Mouse (Mus musculus): ENCODE results near the gene Arhgap22. TPM values are rescaled to one million over a fixed set of nuclear protein-coding genes. Genes with fewer than 3 reads are reported as not detected.

Arhgap22 gene
- polyA plus RNA-seq, 1 experiment from 2014 or later: 5.3 TPM

- Histone ChIP-seq H3K9me3 (ENCODE audit: control insufficient read depth, low read length) (no peaks in the 10 kb centered on the region), H3K36me3 (ENCODE audit: control insufficient read depth, insufficient read depth, low read length) (no peaks in the 10 kb centered on the region), H3K4me2 (ENCODE audit: low read length) (no peak overlapping the region), H3K4me3 (ENCODE audit: low read depth, low read length) (no peak overlapping the region), H3K27ac (ENCODE audit: low read depth) (no peak overlapping the region), H3K9ac (ENCODE audit: low read length) (no peak overlapping the region), H3K4me1 (replicated peaks; ENCODE audit: control insufficient read depth, insufficient read depth, low read length) (no peaks in the 10 kb centered on the region), H3K27me3 (replicated peaks; ENCODE audit: control insufficient read depth, insufficient read depth, low read length) (no peaks in the 10 kb centered on the region)
- DNase-seq (ENCODE audit: low spot score) (no peak), ATAC-seq (replicated peaks; ENCODE audit: low FRiP score, low TSS enrichment, low read depth) (no peak)
- WGBS: 94% methylated on average over 2 of the region's 2 CpGs
Measured at GRCm38 (mm10) chr14:33280921-33281320, 67.1 kb downstream of the Arhgap22 start.

- no peak for DNase-seq (ENCODE audit: low spot score)
- Histone ChIP-seq H3K4me3 (ENCODE audit: low read depth, low read length) (no peak overlapping the region), H3K4me2 (ENCODE audit: low read length) (no peak overlapping the region), H3K36me3 (ENCODE audit: control insufficient read depth, insufficient read depth, low read length) (no peaks in the 10 kb centered on the region), H3K9me3 (ENCODE audit: control insufficient read depth, low read length) (no peaks in the 10 kb centered on the region), H3K4me1 (replicated peaks; ENCODE audit: control insufficient read depth, insufficient read depth, low read length) (no peaks in the 10 kb centered on the region), H3K27ac (ENCODE audit: low read depth) (no peak overlapping the region), H3K27me3 (replicated peaks; ENCODE audit: control insufficient read depth, insufficient read depth, low read length) (no peaks in the 10 kb centered on the region), H3K9ac (ENCODE audit: low read length) (no peak overlapping the region)
- 90% methylated on average over 4 of the region's 4 CpGs for WGBS
- no peak for ATAC-seq (replicated peaks; ENCODE audit: low FRiP score, low TSS enrichment, low read depth)
Measured at GRCm38 (mm10) chr14:33282447-33282846, 68.6 kb downstream of the Arhgap22 start.

DNA sequence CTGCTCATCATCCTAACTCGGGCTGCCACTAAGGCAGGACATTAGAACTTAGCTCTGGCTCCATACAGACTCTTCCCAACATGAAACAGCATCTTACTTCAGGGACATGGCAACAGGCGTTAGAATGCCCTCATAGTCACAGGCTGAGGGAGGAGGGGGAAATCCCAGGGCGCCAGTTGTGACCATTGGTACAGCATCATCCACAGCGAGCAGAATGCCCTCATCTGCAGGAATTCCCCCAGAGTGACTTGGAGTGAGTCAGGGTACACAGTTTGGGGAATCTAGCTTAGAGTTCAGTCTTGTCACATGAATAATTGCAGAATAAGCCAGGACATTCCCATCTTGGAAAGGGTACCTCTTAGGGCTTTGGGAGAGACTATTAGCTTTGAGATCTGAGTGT lies 74.1 kb downstream of the Arhgap22 start:
- H3K9me3 ChIP-seq (ENCODE audit: control insufficient read depth, low read length): no peaks in the 10 kb centered on the region
- H3K36me3 ChIP-seq (ENCODE audit: control insufficient read depth, insufficient read depth, low read length): no peaks in the 10 kb centered on the region
- DNase-seq (ENCODE audit: low spot score) (no peak), ATAC-seq (replicated peaks; ENCODE audit: low FRiP score, low TSS enrichment, low read depth) (no peak)
- no peak overlapping the region for H3K4me2 ChIP-seq (ENCODE audit: low read length)
- WGBS: 81% methylated on average over 4 of the region's 4 CpGs
- H3K27ac ChIP-seq (ENCODE audit: low read depth): no peak overlapping the region
- no peaks in the 10 kb centered on the region for H3K27me3 ChIP-seq (replicated peaks; ENCODE audit: control insufficient read depth, insufficient read depth, low read length)
- no peak overlapping the region for H3K4me3 ChIP-seq (ENCODE audit: low read depth, low read length)
- no peak overlapping the region for H3K9ac ChIP-seq (ENCODE audit: low read length)
- no peaks in the 10 kb centered on the region; the same call in 1 of the 2 replicates for H3K4me1 ChIP-seq (replicated peaks; ENCODE audit: control insufficient read depth, insufficient read depth, low read length)

GRCm38 (mm10) chr14:33290038-33290437 lies 76.2 kb downstream of the Arhgap22 start:
- DNase-seq (ENCODE audit: low spot score): no peak
- 31% methylated on average over 9 of the region's 9 CpGs for WGBS
- Histone ChIP-seq H3K27ac (ENCODE audit: low read depth) (no peak overlapping the region), H3K4me1 (replicated peaks; ENCODE audit: control insufficient read depth, insufficient read depth, low read length) (no peaks in the 10 kb centered on the region; the same call in 1 of the 2 replicates), H3K9me3 (ENCODE audit: control insufficient read depth, low read length) (no peaks in the 10 kb centered on the region), H3K36me3 (ENCODE audit: control insufficient read depth, insufficient read depth, low read length) (no peaks in the 10 kb centered on the region), H3K4me2 (ENCODE audit: low read length) (no peak overlapping the region), H3K27me3 (replicated peaks; ENCODE audit: control insufficient read depth, insufficient read depth, low read length) (no peaks in the 10 kb centered on the region), H3K9ac (ENCODE audit: low read length) (no peak overlapping the region), H3K4me3 (ENCODE audit: low read depth, low read length) (no peak overlapping the region)
- ATAC-seq (replicated peaks; ENCODE audit: low FRiP score, low TSS enrichment, low read depth): no peak

- ATAC-seq (replicated peaks; ENCODE audit: low FRiP score, low TSS enrichment, low read depth) (no peak), DNase-seq (ENCODE audit: low spot score) (no peak)
- H3K27ac ChIP-seq (ENCODE audit: low read depth): no peak overlapping the region
- no peak overlapping the region for H3K4me2 ChIP-seq (ENCODE audit: low read length)
- H3K4me3 ChIP-seq (ENCODE audit: low read depth, low read length): no peak overlapping the region
- 43% methylated on average over 1 of the region's 1 CpGs for WGBS
- H3K27me3 ChIP-seq (replicated peaks; ENCODE audit: control insufficient read depth, insufficient read depth, low read length): no peaks in the 10 kb centered on the region
- no peak overlapping the region for H3K9ac ChIP-seq (ENCODE audit: low read length)
- H3K4me1 ChIP-seq (replicated peaks; ENCODE audit: control insufficient read depth, insufficient read depth, low read length): no peaks in the 10 kb centered on the region; the same call in 1 of the 2 replicates
- no peaks in the 10 kb centered on the region for H3K36me3 ChIP-seq (ENCODE audit: control insufficient read depth, insufficient read depth, low read length)
- no peaks in the 10 kb centered on the region for H3K9me3 ChIP-seq (ENCODE audit: control insufficient read depth, low read length)
Measured at GRCm38 (mm10) chr14:33294488-33294887, 80.7 kb downstream of the Arhgap22 start.

GRCm38 (mm10) chr14:33296698-33297341 lies 83.0 kb downstream of the Arhgap22 start:
- Histone ChIP-seq H3K27ac (ENCODE audit: low read depth) (no peak overlapping the region), H3K4me1 (replicated peaks; ENCODE audit: control insufficient read depth, insufficient read depth, low read length) (no peaks in the 10 kb centered on the region), H3K36me3 (ENCODE audit: control insufficient read depth, insufficient read depth, low read length) (no peaks in the 10 kb centered on the region), H3K4me3 (ENCODE audit: low read depth, low read length) (no peak overlapping the region), H3K9me3 (ENCODE audit: control insufficient read depth, low read length) (no peaks in the 10 kb centered on the region), H3K27me3 (replicated peaks; ENCODE audit: control insufficient read depth, insufficient read depth, low read length) (no peaks in the 10 kb centered on the region), H3K9ac (ENCODE audit: low read length) (no peak overlapping the region), H3K4me2 (ENCODE audit: low read length) (no peak overlapping the region)
- DNase-seq (ENCODE audit: low spot score) (no peak), ATAC-seq (replicated peaks; ENCODE audit: low FRiP score, low TSS enrichment, low read depth) (no peak)
- WGBS: 82% methylated on average over 16 of the region's 16 CpGs

- WGBS: 66% methylated on average over 2 of the region's 2 CpGs
- Histone ChIP-seq H3K4me3 (ENCODE audit: low read depth, low read length) (no peak overlapping the region), H3K27me3 (replicated peaks; ENCODE audit: control insufficient read depth, insufficient read depth, low read length) (no peaks in the 10 kb centered on the region), H3K27ac (ENCODE audit: low read depth) (no peak overlapping the region), H3K4me2 (ENCODE audit: low read length) (no peak overlapping the region), H3K36me3 (ENCODE audit: control insufficient read depth, insufficient read depth, low read length) (no peaks in the 10 kb centered on the region), H3K4me1 (replicated peaks; ENCODE audit: control insufficient read depth, insufficient read depth, low read length) (no peaks in the 10 kb centered on the region), H3K9ac (ENCODE audit: low read length) (no peak overlapping the region), H3K9me3 (ENCODE audit: control insufficient read depth, low read length) (no peaks in the 10 kb centered on the region)
- ATAC-seq (replicated peaks; ENCODE audit: low FRiP score, low TSS enrichment, low read depth): no peak
- no peak for DNase-seq (ENCODE audit: low spot score)
Measured at GRCm38 (mm10) chr14:33300591-33300990, 86.8 kb downstream of the Arhgap22 start.

GRCm38 (mm10) chr14:33303348-33303819 lies 89.6 kb downstream of the Arhgap22 start:
- ATAC-seq (replicated peaks; ENCODE audit: low FRiP score, low TSS enrichment, low read depth): peak; percentile 58; the same call in 1 of the 2 replicates
- whole genome bisulfite sequencing: 21% methylated on average over 9 of the region's 9 CpGs

GRCm38 (mm10) chr14:33305645-33306281 lies 91.9 kb downstream of the Arhgap22 start:
- no peaks in the 10 kb centered on the region for H3K9me3 ChIP-seq (ENCODE audit: control insufficient read depth, low read length)
- H3K4me1 ChIP-seq (replicated peaks; ENCODE audit: control insufficient read depth, insufficient read depth, low read length): no peaks in the 10 kb centered on the region
- H3K4me2 ChIP-seq (ENCODE audit: low read length): no peak overlapping the region
- ATAC-seq (replicated peaks; ENCODE audit: low FRiP score, low TSS enrichment, low read depth): peak; percentile 33; the same call in 1 of the 2 replicates
- no peak for DNase-seq (ENCODE audit: low spot score)
- H3K27ac ChIP-seq (ENCODE audit: low read depth): no peak overlapping the region
- no peak overlapping the region for H3K4me3 ChIP-seq (ENCODE audit: low read depth, low read length)
- no peak overlapping the region for H3K9ac ChIP-seq (ENCODE audit: low read length)
- 54% methylated on average over 12 of the region's 12 CpGs for WGBS
- no peaks in the 10 kb centered on the region for H3K36me3 ChIP-seq (ENCODE audit: control insufficient read depth, insufficient read depth, low read length)
- H3K27me3 ChIP-seq (replicated peaks; ENCODE audit: control insufficient read depth, insufficient read depth, low read length): no peaks in the 10 kb centered on the region

More at GRCm38 (mm10) chr14:33303348-33303819, 89.6 kb downstream of the Arhgap22 start:
- no peaks in the 10 kb centered on the region for H3K4me1 ChIP-seq (replicated peaks; ENCODE audit: control insufficient read depth, insufficient read depth, low read length)
- H3K27me3 ChIP-seq (replicated peaks; ENCODE audit: control insufficient read depth, insufficient read depth, low read length): no peaks in the 10 kb centered on the region
- no peak overlapping the region for H3K4me3 ChIP-seq (ENCODE audit: low read depth, low read length)
- H3K4me2 ChIP-seq (ENCODE audit: low read length): no peak overlapping the region
- H3K27ac ChIP-seq (ENCODE audit: low read depth): no peak overlapping the region
- peak; percentile 91 for DNase-seq (ENCODE audit: low spot score)
- H3K36me3 ChIP-seq (ENCODE audit: control insufficient read depth, insufficient read depth, low read length): no peaks in the 10 kb centered on the region
- no peaks in the 10 kb centered on the region for H3K9me3 ChIP-seq (ENCODE audit: control insufficient read depth, low read length)
- no peak overlapping the region for H3K9ac ChIP-seq (ENCODE audit: low read length)
